Mouse (Mus musculus): Measurements from ENCODE around the gene Tnrc6b.

Tnrc6b gene

GRCm38 (mm10) chr15:80785699-80786098 lies 74.6 kb downstream of the Tnrc6b start:
- no peak for DNase-seq (ENCODE audit: low spot score)

- DNase-seq (ENCODE audit: low spot score): no peak
These were observed 76.6 kb downstream of the Tnrc6b start for GRCm38 (mm10) chr15:80787746-80788145.

- no peak for DNase-seq (ENCODE audit: low spot score)
These were observed 81.4 kb downstream of the Tnrc6b start for GRCm38 (mm10) chr15:80792556-80792955.

- peak; percentile 59 for DNase-seq (ENCODE audit: low spot score)
These were observed 84.0 kb downstream of the Tnrc6b start for GRCm38 (mm10) chr15:80795076-80795475.

GRCm38 (mm10) chr15:80797757-80798156 lies 86.6 kb downstream of the Tnrc6b start:
- peak; percentile 42 for DNase-seq (ENCODE audit: low spot score)

GRCm38 (mm10) chr15:80798367-80799073 lies 87.4 kb downstream of the Tnrc6b start:
- peak; percentile 98 for DNase-seq (ENCODE audit: low spot score)

- DNase-seq (ENCODE audit: low spot score): peak; percentile 60
These were observed 88.0 kb downstream of the Tnrc6b start for GRCm38 (mm10) chr15:80799074-80799633.

- DNase-seq (ENCODE audit: low spot score): peak; percentile 68
These were observed 88.6 kb downstream of the Tnrc6b start for GRCm38 (mm10) chr15:80799634-80800137.

- peak; percentile 19 for DNase-seq (ENCODE audit: low spot score)
These were observed 89.1 kb downstream of the Tnrc6b start for GRCm38 (mm10) chr15:80800201-80800600.

GRCm38 (mm10) chr15:80800765-80801164 lies 89.7 kb downstream of the Tnrc6b start:
- peak; percentile 46 for DNase-seq (ENCODE audit: low spot score)

GRCm38 (mm10) chr15:80801597-80801996 lies 90.5 kb downstream of the Tnrc6b start:
- no peak for DNase-seq (ENCODE audit: low spot score)

GRCm38 (mm10) chr15:80807162-80807561 lies 96.0 kb downstream of the Tnrc6b start:
- no peak for DNase-seq (ENCODE audit: low spot score)

GRCm38 (mm10) chr15:80810226-80810625 lies 99.1 kb downstream of the Tnrc6b start:
- DNase-seq (ENCODE audit: low spot score): no peak

- DNase-seq (ENCODE audit: low spot score): peak; percentile 29
These were observed 101.7 kb downstream of the Tnrc6b start for GRCm38 (mm10) chr15:80812840-80813239.

GRCm38 (mm10) chr15:80814792-80815191 lies 103.7 kb downstream of the Tnrc6b start:
- no peak for DNase-seq (ENCODE audit: low spot score)

- no peak for DNase-seq (ENCODE audit: low spot score)
These were observed 111.2 kb downstream of the Tnrc6b start for GRCm38 (mm10) chr15:80822276-80822675.

- no peak for DNase-seq (ENCODE audit: low spot score)
These were observed 120.1 kb downstream of the Tnrc6b start for GRCm38 (mm10) chr15:80831170-80831569.

GRCm38 (mm10) chr15:80832808-80833207 lies 121.7 kb downstream of the Tnrc6b start:
- DNase-seq (ENCODE audit: low spot score): peak; percentile 24

GRCm38 (mm10) chr15:80836246-80836645 lies 125.1 kb downstream of the Tnrc6b start:
- no peak for DNase-seq (ENCODE audit: low spot score)

GRCm38 (mm10) chr15:80838836-80839235 lies 127.7 kb downstream of the Tnrc6b start:
- no peak for DNase-seq (ENCODE audit: low spot score)

GRCm38 (mm10) chr15:80839653-80840420 lies 128.7 kb downstream of the Tnrc6b start:
- DNase-seq (ENCODE audit: low spot score): no peak

GRCm38 (mm10) chr15:80844262-80844661 lies 133.1 kb downstream of the Tnrc6b start:
- DNase-seq (ENCODE audit: low spot score): no peak

- no peak for DNase-seq (ENCODE audit: low spot score)
These were observed 133.8 kb downstream of the Tnrc6b start for GRCm38 (mm10) chr15:80844926-80845325.
